Mouse (Mus musculus) neural tube, embryonic 13.5 days (tissue): ENCODE measurements around the gene Lrrc25. TPM values are rescaled to one million over a fixed set of nuclear protein-coding genes. Genes with fewer than 3 reads are reported as not detected.

Source experiments
- ATAC-seq: fragments of 200-750 bp; cut with Nextera tagmentation; 2 replicates; pipeline ENCODE4 v1.8.0; 2017; ENCODE audit warnings: low read depth, mild to moderate bottlenecking, moderate TSS enrichment, moderate library complexity
- H3K27ac ChIP-seq: fragments of 300-500 bp; sonication (generic); replicated peaks from 2 replicates; pipeline ENCODE4 v1.5.1; 2015; ENCODE audit warnings: moderate library complexity, mild to moderate bottlenecking, inconsistent platforms
- H3K27me3 ChIP-seq: fragments of 300-500 bp; sonication (generic); 2 replicates; pipeline ENCODE4 v1.6.1; 2015; ENCODE audit warnings: mild to moderate bottlenecking, inconsistent platforms
- H3K36me3 ChIP-seq: fragments of 300-500 bp; sonication (generic); 2 replicates; pipeline ENCODE4 v1.6.1; 2015; ENCODE audit warnings: mild to moderate bottlenecking, inconsistent platforms
- H3K4me1 ChIP-seq: fragments of 300-500 bp; sonication (generic); replicated peaks from 2 replicates; pipeline ENCODE4 v1.6.1; 2015; ENCODE audit warnings: inconsistent platforms
- H3K4me2 ChIP-seq: fragments of 300-500 bp; sonication (generic); 2 replicates; pipeline ENCODE4 v1.6.1; 2015; ENCODE audit warnings: inconsistent platforms, mild to moderate bottlenecking, moderate library complexity
- H3K4me3 ChIP-seq: fragments of 300-500 bp; sonication (generic); 2 replicates; pipeline ENCODE4 v1.5.1; 2015; ENCODE audit warnings: mild to moderate bottlenecking, inconsistent platforms
- H3K9ac ChIP-seq: fragments of 300-500 bp; sonication (generic); 2 replicates; pipeline ENCODE4 v1.6.1; 2015; ENCODE audit warnings: moderate library complexity, mild to moderate bottlenecking, inconsistent platforms
- H3K9me3 ChIP-seq: fragments of 300-500 bp; sonication (generic); 2 replicates; pipeline ENCODE4 v1.6.1; 2016; ENCODE audit warnings: inconsistent platforms
- WGBS: fragments of 180-500 bp; shearing (Covaris S2); methylation state at CpG from one replicate; pipeline ENCODE4 v1.1.7; 2015; 5-methylcytosine and 5-hydroxymethylcytosine counted together
- polyA plus RNA-seq: library from polyadenylated mRNA; unstranded; fragments of >200 nt; fragmentation: Nextera tagmentation; extraction: Ambion mirVana; gene quantifications from 2 replicates; pipeline ENCODE4 v1.2.1, GENCODE M21; 2015

Lrrc25 gene
- polyA plus RNA-seq, 1 experiment from 2014 or later, result 1.5 TPM

GRCm38 (mm10) chr8:70646369-70646768, 30.4 kb downstream of the Lrrc25 start:
- ATAC-seq, result no peak
- Histone ChIP-seq H3K4me2 (no peak overlapping the region), H3K27ac (peak overlapping the region; percentile 54; the same call in 1 of the 2 replicates), H3K4me1 (peaks cover 61% of the 10 kb centered on the region), H3K9ac (0 out of 2 replicates have a peak overlapping the region, but pooled peaks have one; percentile 34), H3K4me3 (no peak overlapping the region), H3K27me3 (no peaks in the 10 kb centered on the region), H3K9me3 (no peaks in the 10 kb centered on the region), H3K36me3 (peaks cover 27% of the 10 kb centered on the region)
- WGBS, result 56% methylated on average over 6 of the region's 6 CpGs

DNA sequence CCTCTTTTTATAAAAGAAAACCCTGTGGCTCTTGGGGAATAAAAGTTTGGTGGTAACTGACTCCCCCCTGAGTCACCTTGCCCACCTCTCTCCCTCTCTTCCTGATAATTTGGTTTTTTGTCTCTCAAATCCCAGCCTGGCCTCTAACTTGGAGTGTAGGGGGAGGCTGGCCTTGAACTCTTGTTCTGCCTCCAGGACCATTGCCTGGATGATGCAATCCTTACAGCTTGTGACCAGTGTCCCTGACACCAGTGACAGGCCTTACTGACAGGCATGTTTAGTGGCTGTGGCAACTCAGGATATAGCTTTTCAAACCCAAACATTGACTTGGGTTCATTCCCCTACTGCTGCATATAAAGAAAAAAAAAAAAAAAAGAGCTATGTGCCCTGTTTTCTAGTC, 30.8 kb downstream of the Lrrc25 start:
- Histone ChIP-seq H3K4me1 (peaks cover 61% of the 10 kb centered on the region), H3K36me3 (peaks cover 31% of the 10 kb centered on the region), H3K4me2 (no peak overlapping the region), H3K27ac (no peak overlapping the region), H3K27me3 (no peaks in the 10 kb centered on the region), H3K9me3 (no peaks in the 10 kb centered on the region), H3K9ac (peak overlapping the region; percentile 41; the same call in 1 of the 2 replicates), H3K4me3 (no peak overlapping the region)
- no peak for ATAC-seq

GRCm38 (mm10) chr8:70647343-70648163, 31.6 kb downstream of the Lrrc25 start:
- ATAC-seq, result no peak
- H3K4me1 ChIP-seq, result peaks cover 67% of the 10 kb centered on the region

DNA sequence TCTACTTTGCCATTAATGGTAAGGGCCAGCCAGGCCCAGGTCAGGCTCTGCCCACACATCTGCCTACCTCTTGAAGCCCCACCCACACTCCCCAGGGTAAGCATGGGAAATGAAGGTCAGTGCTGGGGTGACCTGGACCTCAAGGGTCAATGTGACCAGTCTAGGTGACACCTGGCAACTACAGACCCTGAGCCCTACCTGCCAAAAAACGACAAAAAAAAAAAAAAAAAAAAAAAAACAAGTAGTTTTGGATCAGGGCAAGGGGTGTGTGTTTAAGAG, 32.1 kb downstream of the Lrrc25 start:
- Histone ChIP-seq H3K36me3 (peaks cover 41% of the 10 kb centered on the region), H3K4me1 (peaks cover 73% of the 10 kb centered on the region), H3K9me3 (no peaks in the 10 kb centered on the region), H3K4me3 (no peak overlapping the region), H3K9ac (peak overlapping the region; percentile 14; the same call in 1 of the 2 replicates), H3K4me2 (no peak overlapping the region), H3K27me3 (no peaks in the 10 kb centered on the region), H3K27ac (peak overlapping the region; percentile 90; the same call in 1 of the 2 replicates)
- ATAC-seq, result no peak
- WGBS, result 42% methylated on average over 1 of the region's 1 CpGs

More at GRCm38 (mm10) chr8:70647343-70648163, 31.6 kb downstream of the Lrrc25 start:
- Histone ChIP-seq H3K4me3 (no peak overlapping the region), H3K9ac (peak overlapping the region; percentile 41), H3K27me3 (no peaks in the 10 kb centered on the region), H3K9me3 (no peaks in the 10 kb centered on the region), H3K4me2 (no peak overlapping the region), H3K36me3 (peaks cover 39% of the 10 kb centered on the region), H3K27ac (peak overlapping the region; percentile 90)
- 38% methylated on average over 8 of the region's 8 CpGs for WGBS

DNA sequence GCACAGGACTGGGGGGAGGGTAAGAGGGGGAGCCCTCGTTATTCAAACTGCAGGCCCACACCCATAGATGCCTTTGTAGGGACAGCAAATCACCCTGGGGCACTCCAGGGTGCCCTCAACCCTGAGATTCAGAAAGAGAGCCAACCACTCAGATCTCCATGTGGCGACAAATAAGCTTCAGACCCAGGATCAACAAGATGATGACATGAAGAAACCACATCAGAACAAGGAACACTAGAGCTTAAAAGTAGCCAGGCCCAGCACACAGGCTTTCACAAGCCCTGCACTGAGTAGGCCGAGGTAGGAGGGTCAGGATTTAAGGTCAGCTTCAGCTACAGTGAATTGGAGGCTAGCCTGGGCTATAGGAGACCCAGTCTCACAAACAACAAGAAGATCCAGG, 33.0 kb downstream of the Lrrc25 start:
- peak; percentile 11; the same call in 1 of the 2 replicates for ATAC-seq
- no peak overlapping the region; the same call in 1 of the 2 replicates for H3K4me2 ChIP-seq
- 60% methylated on average over 3 of the region's 3 CpGs for WGBS

DNA sequence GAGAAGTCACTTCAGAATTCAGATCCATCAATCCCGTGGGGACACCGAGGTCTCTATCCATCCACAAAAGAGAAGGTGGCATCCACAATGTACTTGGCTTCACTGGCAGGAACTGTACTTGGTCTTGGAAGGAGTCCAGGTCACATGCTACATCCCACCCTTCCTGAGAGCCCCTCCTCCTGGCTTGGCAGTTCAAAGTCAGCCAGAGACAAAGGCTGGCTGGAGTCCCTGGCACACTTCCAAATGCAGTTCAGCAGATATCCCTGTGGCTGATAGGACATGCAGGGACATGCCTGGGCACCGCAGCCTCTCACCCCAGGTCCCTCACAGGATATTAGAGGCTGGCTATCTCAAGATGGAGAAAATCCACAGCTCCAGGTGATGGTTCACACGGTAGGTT, 33.4 kb downstream of the Lrrc25 start:
- Histone ChIP-seq H3K27ac (peak overlapping the region; percentile 90), H3K9ac (no peak overlapping the region; the same call in 1 of the 2 replicates), H3K4me2 (no peak overlapping the region; the same call in 1 of the 2 replicates), H3K36me3 (peaks cover 45% of the 10 kb centered on the region), H3K4me3 (no peak overlapping the region), H3K9me3 (no peaks in the 10 kb centered on the region), H3K4me1 (peaks cover 82% of the 10 kb centered on the region), H3K27me3 (no peaks in the 10 kb centered on the region)
- peak; percentile 71 for ATAC-seq
- WGBS, result 34% methylated on average over 4 of the region's 4 CpGs

More for the DNA sequence above, 33.0 kb downstream of the Lrrc25 start:
- Histone ChIP-seq H3K27ac (peak overlapping the region; percentile 90), H3K4me3 (no peak overlapping the region), H3K36me3 (peaks cover 45% of the 10 kb centered on the region), H3K9me3 (no peaks in the 10 kb centered on the region), H3K4me1 (peaks cover 78% of the 10 kb centered on the region), H3K9ac (no peak overlapping the region; the same call in none of the 2 replicates), H3K27me3 (no peaks in the 10 kb centered on the region)

GRCm38 (mm10) chr8:70650351-70650750, 34.4 kb downstream of the Lrrc25 start:
- H3K4me2 ChIP-seq, result no peak overlapping the region
- no peak overlapping the region for H3K4me3 ChIP-seq
- peak overlapping the region; percentile 90 for H3K27ac ChIP-seq
- H3K9me3 ChIP-seq, result no peaks in the 10 kb centered on the region
- peaks cover 91% of the 10 kb centered on the region for H3K4me1 ChIP-seq
- WGBS, result 86% methylated on average over 17 of the region's 17 CpGs
- peak overlapping the region; percentile 22; the same call in 1 of the 2 replicates for H3K9ac ChIP-seq
- H3K36me3 ChIP-seq, result peaks cover 54% of the 10 kb centered on the region
- no peak for ATAC-seq
- H3K27me3 ChIP-seq, result no peaks in the 10 kb centered on the region

DNA sequence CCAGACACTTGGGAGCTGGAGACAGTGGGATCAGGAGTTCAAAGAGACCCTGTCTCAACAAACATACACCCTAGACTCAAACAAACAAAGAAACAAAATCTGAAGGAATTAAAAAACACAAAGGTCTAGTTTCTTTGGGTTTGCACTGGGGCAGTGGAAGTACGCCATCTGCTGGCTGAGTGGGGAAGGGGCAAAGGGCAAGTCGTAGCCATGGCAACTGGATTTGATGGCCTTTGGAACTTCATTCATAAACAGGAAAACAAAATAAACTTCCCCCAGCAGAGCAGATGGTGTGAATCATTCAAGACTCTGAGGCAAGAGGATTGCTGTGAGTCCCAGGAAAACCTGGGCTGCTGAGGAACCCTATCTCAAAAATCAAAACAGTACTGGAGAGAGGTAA, 37.3 kb downstream of the Lrrc25 start:
- H3K27me3 ChIP-seq, result no peaks in the 10 kb centered on the region
- H3K36me3 ChIP-seq, result peaks cover 61% of the 10 kb centered on the region
- peaks cover 90% of the 10 kb centered on the region for H3K4me1 ChIP-seq
- 0 out of 2 replicates have a peak overlapping the region, but pooled peaks have one; percentile 34 for H3K9ac ChIP-seq
- no peak overlapping the region for H3K4me3 ChIP-seq
- no peaks in the 10 kb centered on the region for H3K9me3 ChIP-seq
- H3K4me2 ChIP-seq, result no peak overlapping the region
- H3K27ac ChIP-seq, result peak overlapping the region; percentile 67
- WGBS, result 46% methylated on average over 2 of the region's 2 CpGs
- ATAC-seq, result no peak

- Histone ChIP-seq H3K9me3 (no peaks in the 10 kb centered on the region), H3K36me3 (peaks cover 56% of the 10 kb centered on the region), H3K4me2 (peak overlapping the region; percentile 21; the same call in 1 of the 2 replicates), H3K4me1 (peaks cover 90% of the 10 kb centered on the region), H3K27ac (peak overlapping the region; percentile 92), H3K27me3 (no peaks in the 10 kb centered on the region), H3K9ac (no peak overlapping the region), H3K4me3 (no peak overlapping the region)
- WGBS, result 51% methylated on average over 1 of the region's 1 CpGs
- no peak for ATAC-seq
These were observed 38.2 kb downstream of the Lrrc25 start for GRCm38 (mm10) chr8:70654121-70654520.

- peak overlapping the region; percentile 33 for H3K4me2 ChIP-seq
- H3K9me3 ChIP-seq, result no peaks in the 10 kb centered on the region
- no peak for ATAC-seq
- H3K27ac ChIP-seq, result peak overlapping the region; percentile 92
- peaks cover 43% of the 10 kb centered on the region for H3K36me3 ChIP-seq
- no peaks in the 10 kb centered on the region for H3K27me3 ChIP-seq
- no peak overlapping the region for H3K4me3 ChIP-seq
- H3K4me1 ChIP-seq, result peaks cover 86% of the 10 kb centered on the region
- 12% methylated on average over 2 of the region's 2 CpGs for WGBS
- H3K9ac ChIP-seq, result 0 out of 2 replicates have a peak overlapping the region, but pooled peaks have one; percentile 34
These were observed 39.5 kb downstream of the Lrrc25 start for GRCm38 (mm10) chr8:70655469-70655868.

DNA sequence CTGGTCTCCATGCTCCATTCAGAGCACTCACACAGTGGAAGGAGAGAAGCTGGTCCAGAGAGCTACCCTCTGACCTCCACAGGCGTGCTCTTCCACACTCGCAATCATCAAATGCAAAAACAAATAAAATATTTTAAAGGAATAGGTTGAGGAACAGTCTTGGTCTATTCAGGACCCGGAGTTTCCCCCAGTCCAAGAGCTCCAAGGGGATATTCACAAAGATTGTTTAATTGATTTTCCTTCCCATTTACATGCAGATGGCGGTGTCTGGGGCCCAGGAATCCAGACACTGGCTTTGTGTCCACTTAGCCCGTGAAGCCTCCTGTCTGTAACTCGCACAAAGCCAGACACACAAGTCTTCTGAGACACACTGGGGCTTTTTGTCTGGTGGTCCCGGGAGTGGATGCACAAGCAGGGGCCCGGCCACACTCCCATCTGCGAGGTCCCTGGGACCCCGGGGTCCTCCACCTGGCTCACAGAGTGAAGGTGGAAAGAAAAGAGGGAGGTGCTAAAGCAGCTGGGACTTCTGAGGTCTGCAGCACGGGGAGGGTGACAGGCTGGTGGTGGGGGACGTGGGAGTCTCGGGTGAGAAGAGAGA, 40.3 kb downstream of the Lrrc25 start:
- no peaks in the 10 kb centered on the region for H3K27me3 ChIP-seq
- H3K4me1 ChIP-seq, result peaks cover 82% of the 10 kb centered on the region
- 12% methylated on average over 13 of the region's 13 CpGs for WGBS
- ATAC-seq, result peak; percentile 38
- H3K27ac ChIP-seq, result peak overlapping the region; percentile 92
- H3K4me3 ChIP-seq, result no peak overlapping the region
- peak overlapping the region; percentile 46; the same call in 1 of the 2 replicates for H3K9ac ChIP-seq
- H3K36me3 ChIP-seq, result peaks cover 35% of the 10 kb centered on the region
- peak overlapping the region; percentile 81 for H3K4me2 ChIP-seq
- H3K9me3 ChIP-seq, result no peaks in the 10 kb centered on the region

DNA sequence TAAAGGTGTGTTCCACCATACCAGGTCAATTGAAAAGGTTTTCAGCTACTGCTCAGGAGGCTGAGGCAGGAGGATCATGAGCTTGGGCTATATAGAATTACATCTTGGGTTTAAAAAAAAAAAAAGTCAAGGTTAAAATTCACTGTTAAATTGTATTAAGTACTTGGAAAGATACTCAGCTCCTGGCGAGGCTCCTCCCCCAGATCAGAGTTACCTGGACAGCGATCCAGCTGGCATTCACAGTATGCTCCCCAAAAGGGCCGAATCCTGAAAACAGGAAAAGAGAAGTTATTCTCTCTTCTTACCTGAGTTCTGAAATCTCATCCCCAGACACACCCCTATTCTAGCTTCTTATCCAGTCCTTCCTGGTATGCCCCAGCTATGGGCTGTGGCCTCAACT, 41.3 kb downstream of the Lrrc25 start:
- Histone ChIP-seq H3K4me2 (peak overlapping the region; percentile 81), H3K27me3 (no peaks in the 10 kb centered on the region), H3K9ac (peak overlapping the region; percentile 91), H3K36me3 (peaks cover 26% of the 10 kb centered on the region), H3K27ac (peak overlapping the region; percentile 92), H3K4me3 (peak overlapping the region; percentile 84), H3K4me1 (peaks cover 82% of the 10 kb centered on the region), H3K9me3 (no peaks in the 10 kb centered on the region)
- 90% methylated on average over 3 of the region's 3 CpGs for WGBS
- no peak for ATAC-seq
